Mouse (Mus musculus) cerebellum, adult 11 months (tissue): ENCODE data around the gene Btd.
"Not testable (repeated sequence)": the region's sequence is repeated elsewhere in the genome, so short reads cannot be mapped to it uniquely, and the experiment has no call there.

Experiments used
- DNase-seq: peaks from one replicate; pipeline ENCODE4 v3.0.0; 2022

Btd gene

GRCm38 (mm10) chr14:31640890-31641505, at the start of gene Btd, which contains the start of gene Hacl1:
Btd (plus strand) TSS chr14:31641028.
Hacl1 (minus strand) TSS chr14:31641286.
- peak; percentile 76 for DNase-seq

GRCm38 (mm10) chr14:31591243-31591642, 49.6 kb upstream of the Btd start, which contains the start of gene Colq:
Colq (minus strand) TSS chr14:31591343.
- no peak for DNase-seq

- no peak for DNase-seq
Measured at GRCm38 (mm10) chr14:31593036-31593435, 47.8 kb upstream of the Btd start.

GRCm38 (mm10) chr14:31594693-31595092, 46.1 kb upstream of the Btd start:
- no peak for DNase-seq

- DNase-seq, result no peak
Measured at GRCm38 (mm10) chr14:31596408-31596807, 44.4 kb upstream of the Btd start.

- no peak for DNase-seq
Measured at GRCm38 (mm10) chr14:31597446-31597845, 43.4 kb upstream of the Btd start.

GRCm38 (mm10) chr14:31601908-31602615, 38.8 kb upstream of the Btd start:
- DNase-seq, result no peak

GRCm38 (mm10) chr14:31602616-31602979, 38.2 kb upstream of the Btd start:
- DNase-seq, result not testable (repeated sequence)

- DNase-seq, result peak; percentile 5
Measured at GRCm38 (mm10) chr14:31604916-31605315, 35.9 kb upstream of the Btd start.

GRCm38 (mm10) chr14:31605514-31605913, 35.3 kb upstream of the Btd start:
- no peak for DNase-seq

- no peak for DNase-seq
Measured at GRCm38 (mm10) chr14:31611986-31612385, 28.8 kb upstream of the Btd start.

GRCm38 (mm10) chr14:31613671-31614070, 27.2 kb upstream of the Btd start:
- DNase-seq, result no peak

- no peak for DNase-seq
Measured at GRCm38 (mm10) chr14:31617204-31617603, 23.6 kb upstream of the Btd start.

GRCm38 (mm10) chr14:31617997-31618396, 22.8 kb upstream of the Btd start:
- no peak for DNase-seq

GRCm38 (mm10) chr14:31620591-31621223, 20.1 kb upstream of the Btd start:
- no peak for DNase-seq

GRCm38 (mm10) chr14:31622748-31623147, 18.1 kb upstream of the Btd start:
- DNase-seq, result no peak

- DNase-seq, result no peak
Measured at GRCm38 (mm10) chr14:31630677-31631076, 10.2 kb upstream of the Btd start.

GRCm38 (mm10) chr14:31640346-31640889, 410 bp upstream of the Btd start, which contains the start of gene Gm49387:
Gm49387 (minus strand) TSS chr14:31640878.
- peak; percentile 24 for DNase-seq

GRCm38 (mm10) chr14:31641506-31642155, 803 bp downstream of the Btd start:
- no peak for DNase-seq

- no peak for DNase-seq
Measured at GRCm38 (mm10) chr14:31644183-31644830, 3.5 kb downstream of the Btd start.

GRCm38 (mm10) chr14:31644931-31645547, 4.2 kb downstream of the Btd start:
- DNase-seq, result no peak

- DNase-seq, result no peak
Measured at GRCm38 (mm10) chr14:31645920-31646319, 5.1 kb downstream of the Btd start.
